Mouse (Mus musculus): ENCODE data around the gene Pcif1. TPM values are rescaled to one million over a fixed set of nuclear protein-coding genes. Genes with fewer than 3 reads are reported as not detected.

Gene Pcif1
- polyA plus RNA-seq, 1 experiment from 2014 or later, result 44.0 TPM

GRCm38 (mm10) chr2:164938146-164939091 lies 59.3 kb downstream of the Pcif1 start:
- Histone ChIP-seq H3K4me3 (ENCODE audit: low read depth, low read length) (peak overlapping the region; percentile 37), H3K4me1 (replicated peaks; ENCODE audit: control insufficient read depth, insufficient read depth, low read length) (no peaks in the 10 kb centered on the region; the same call in 1 of the 2 replicates), H3K27ac (ENCODE audit: low read depth, low read length) (no peak overlapping the region), H3K9me3 (ENCODE audit: control insufficient read depth) (no peaks in the 10 kb centered on the region), H3K27me3 (replicated peaks; ENCODE audit: control insufficient read depth, insufficient read depth, low read length) (peaks cover 21% of the 10 kb centered on the region), H3K9ac (ENCODE audit: low read depth, low read length) (peak overlapping the region; percentile 40; the same call in 1 of the 2 replicates), H3K4me2 (replicated peaks; ENCODE audit: low read depth) (peak overlapping the region; percentile 66), H3K36me3 (ENCODE audit: control insufficient read depth, insufficient read depth) (no peaks in the 10 kb centered on the region)
- 4% methylated on average over 39 of the region's 39 CpGs for WGBS
- no peak for TF ChIP-seq CTCF (IDR thresholded peaks at IDR 0.05; ENCODE audit: low read depth)
- peak; percentile 46; the same call in 1 of the 2 replicates for ATAC-seq

- Histone ChIP-seq H3K27me3 (replicated peaks; ENCODE audit: control insufficient read depth, insufficient read depth, low read length) (peaks cover 21% of the 10 kb centered on the region), H3K36me3 (ENCODE audit: control insufficient read depth, insufficient read depth) (no peaks in the 10 kb centered on the region), H3K27ac (ENCODE audit: low read depth, low read length) (no peak overlapping the region), H3K9me3 (ENCODE audit: control insufficient read depth) (no peaks in the 10 kb centered on the region), H3K9ac (ENCODE audit: low read depth, low read length) (no peak overlapping the region), H3K4me3 (ENCODE audit: low read depth, low read length) (peak overlapping the region; percentile 37), H3K4me1 (replicated peaks; ENCODE audit: control insufficient read depth, insufficient read depth, low read length) (no peaks in the 10 kb centered on the region; the same call in 1 of the 2 replicates), H3K4me2 (replicated peaks; ENCODE audit: low read depth) (peak overlapping the region; percentile 66)
- ATAC-seq, result no peak
- WGBS, result 8% methylated on average over 11 of the region's 11 CpGs
- no peak for TF ChIP-seq CTCF (IDR thresholded peaks at IDR 0.05; ENCODE audit: low read depth)
Observed at GRCm38 (mm10) chr2:164939106-164939505, 60.0 kb downstream of the Pcif1 start.

GRCm38 (mm10) chr2:164940140-164940830 lies 61.2 kb downstream of the Pcif1 start, which contains the start of gene Mmp9:
TSS of gene Mmp9 (plus strand) at chr2:164940780.
- WGBS, result 26% methylated on average over 10 of the region's 10 CpGs
- Histone ChIP-seq H3K36me3 (ENCODE audit: control insufficient read depth, insufficient read depth) (no peaks in the 10 kb centered on the region), H3K4me3 (ENCODE audit: low read depth, low read length) (no peak within 1 kb of the TSS), H3K27ac (ENCODE audit: low read depth, low read length) (no peak within 1 kb of the TSS), H3K27me3 (replicated peaks; ENCODE audit: control insufficient read depth, insufficient read depth, low read length) (peaks cover 21% of the 10 kb centered on the region), H3K4me2 (replicated peaks; ENCODE audit: low read depth) (no peak within 1 kb of the TSS), H3K9me3 (ENCODE audit: control insufficient read depth) (no peaks in the 10 kb centered on the region), H3K9ac (ENCODE audit: low read depth, low read length) (no peak within 1 kb of the TSS), H3K4me1 (replicated peaks; ENCODE audit: control insufficient read depth, insufficient read depth, low read length) (no peaks in the 10 kb centered on the region; the same call in 1 of the 2 replicates)
- ATAC-seq, result no peak
- no peak for TF ChIP-seq CTCF (IDR thresholded peaks at IDR 0.05; ENCODE audit: low read depth)

- Histone ChIP-seq H3K4me3 (ENCODE audit: low read depth, low read length) (no peak overlapping the region), H3K27me3 (replicated peaks; ENCODE audit: control insufficient read depth, insufficient read depth, low read length) (peaks cover 23% of the 10 kb centered on the region), H3K9ac (ENCODE audit: low read depth, low read length) (no peak overlapping the region), H3K36me3 (ENCODE audit: control insufficient read depth, insufficient read depth) (no peaks in the 10 kb centered on the region), H3K4me1 (replicated peaks; ENCODE audit: control insufficient read depth, insufficient read depth, low read length) (no peaks in the 10 kb centered on the region; the same call in 1 of the 2 replicates), H3K4me2 (replicated peaks; ENCODE audit: low read depth) (no peak overlapping the region), H3K27ac (ENCODE audit: low read depth, low read length) (no peak overlapping the region), H3K9me3 (ENCODE audit: control insufficient read depth) (no peaks in the 10 kb centered on the region)
- WGBS, result 26% methylated on average over 5 of the region's 5 CpGs
- no peak for ATAC-seq
- no peak for TF ChIP-seq CTCF (IDR thresholded peaks at IDR 0.05; ENCODE audit: low read depth)
Observed at GRCm38 (mm10) chr2:164942692-164943290, 63.7 kb downstream of the Pcif1 start.

Other genes starting within 250 kb of the Pcif1 start
- gene Wfdc16, start 240.5 kb upstream of the Pcif1 start, polyA plus RNA-seq (2015; fragmentation: Nextera tagmentation; extraction: Ambion mirVana), result not detected in 2 replicates
- gene Wfdc10, start 223.3 kb upstream of the Pcif1 start, polyA plus RNA-seq (2015; fragmentation: Nextera tagmentation; extraction: Ambion mirVana), result not detected in 2 replicates
- gene Wfdc9, start 222.7 kb upstream of the Pcif1 start, polyA plus RNA-seq (2015; fragmentation: Nextera tagmentation; extraction: Ambion mirVana), result not detected in 2 replicates
- not detected in 2 replicates for gene Wfdc11, start 205.2 kb upstream of the Pcif1 start, polyA plus RNA-seq (2015; fragmentation: Nextera tagmentation; extraction: Ambion mirVana)
- gene Wfdc13, start 194.2 kb upstream of the Pcif1 start, polyA plus RNA-seq (2015; fragmentation: Nextera tagmentation; extraction: Ambion mirVana), result 0.14 and 0.18 TPM in 2 replicates
- not detected in 2 replicates for gene Spint4, start 180.8 kb upstream of the Pcif1 start, polyA plus RNA-seq (2015; fragmentation: Nextera tagmentation; extraction: Ambion mirVana)
- gene Spint5, start 164.0 kb upstream of the Pcif1 start, polyA plus RNA-seq (2015; fragmentation: Nextera tagmentation; extraction: Ambion mirVana), result not detected in 2 replicates
- 0.85 and 0.95 TPM in 2 replicates for gene Wfdc3, start 133.4 kb upstream of the Pcif1 start, polyA plus RNA-seq (2015; fragmentation: Nextera tagmentation; extraction: Ambion mirVana)
- gene Dnttip1, start 133.3 kb upstream of the Pcif1 start, polyA plus RNA-seq (2015; fragmentation: Nextera tagmentation; extraction: Ambion mirVana), result 39.4 and 43.3 TPM in 2 replicates
- 118 and 121 TPM in 2 replicates for gene Ube2c, start 109.4 kb upstream of the Pcif1 start, polyA plus RNA-seq (2015; fragmentation: Nextera tagmentation; extraction: Ambion mirVana)
- gene Tnnc2, start 99.3 kb upstream of the Pcif1 start, polyA plus RNA-seq (2015; fragmentation: Nextera tagmentation; extraction: Ambion mirVana), result 0.51 and 0.73 TPM in 2 replicates
- 12.5 and 13.0 TPM in 2 replicates for gene Snx21, start 93.5 kb upstream of the Pcif1 start, polyA plus RNA-seq (2015; fragmentation: Nextera tagmentation; extraction: Ambion mirVana)
- 52.5 and 54.4 TPM in 2 replicates for gene Acot8, start 74.4 kb upstream of the Pcif1 start, polyA plus RNA-seq (2015; fragmentation: Nextera tagmentation; extraction: Ambion mirVana)
- 3.7 and 4.2 TPM in 2 replicates for gene Zswim3, start 74.2 kb upstream of the Pcif1 start, polyA plus RNA-seq (2015; fragmentation: Nextera tagmentation; extraction: Ambion mirVana)
- 7.0 and 7.6 TPM in 2 replicates for gene Zswim1, start 56.6 kb upstream of the Pcif1 start, polyA plus RNA-seq (2015; fragmentation: Nextera tagmentation; extraction: Ambion mirVana)
- not detected in 2 replicates for gene Spata25, start 50.8 kb upstream of the Pcif1 start, polyA plus RNA-seq (2015; fragmentation: Nextera tagmentation; extraction: Ambion mirVana)
- gene Ctsa, start 46.4 kb upstream of the Pcif1 start, polyA plus RNA-seq (2015; fragmentation: Nextera tagmentation; extraction: Ambion mirVana), result 1,079 and 1,142 TPM in 2 replicates
- 4.6 and 5.7 TPM in 2 replicates for gene Neurl2, start 45.8 kb upstream of the Pcif1 start, polyA plus RNA-seq (2015; fragmentation: Nextera tagmentation; extraction: Ambion mirVana)
- 14.5 and 16.2 TPM in 2 replicates for gene Pltp, start 21.6 kb upstream of the Pcif1 start, polyA plus RNA-seq (2015; fragmentation: Nextera tagmentation; extraction: Ambion mirVana)
- gene Zfp335, start 32.5 kb downstream of the Pcif1 start, polyA plus RNA-seq (2015; fragmentation: Nextera tagmentation; extraction: Ambion mirVana), result 3.6 and 3.8 TPM in 2 replicates
- 9.6 and 9.8 TPM in 2 replicates for gene Mmp9, start 61.5 kb downstream of the Pcif1 start, polyA plus RNA-seq (2015; fragmentation: Nextera tagmentation; extraction: Ambion mirVana)
- gene Slc12a5, start 81.5 kb downstream of the Pcif1 start, polyA plus RNA-seq (2015; fragmentation: Nextera tagmentation; extraction: Ambion mirVana), result 0.09 and 0.47 TPM in 2 replicates
- gene Ncoa5, start 155.6 kb downstream of the Pcif1 start, polyA plus RNA-seq (2015; fragmentation: Nextera tagmentation; extraction: Ambion mirVana), result 11.9 and 13.9 TPM in 2 replicates
- 3.6 and 4.6 TPM in 2 replicates for gene Cd40, start 176.3 kb downstream of the Pcif1 start, polyA plus RNA-seq (2015; fragmentation: Nextera tagmentation; extraction: Ambion mirVana)
- gene 1700025C18Rik, start 211.4 kb downstream of the Pcif1 start, polyA plus RNA-seq (2015; fragmentation: Nextera tagmentation; extraction: Ambion mirVana), result not detected in 2 replicates

Measured in intestine, postnatal 0 days (tissue).